Mouse (Mus musculus): ENCODE data around the gene Polr1a. TPM values are rescaled to one million over a fixed set of nuclear protein-coding genes. Genes with fewer than 3 reads are reported as not detected.

Polr1a gene
- polyA plus RNA-seq, 1 experiment from 2014 or later: 35.0 TPM

GRCm38 (mm10) chr6:72007411-72008212 is 98.8 kb downstream of the Polr1a start:
- H3K4me2 ChIP-seq: no peak overlapping the region
- 79% methylated on average over 3 of the region's 3 CpGs for WGBS

GRCm38 (mm10) chr6:72008213-72008655 is 99.4 kb downstream of the Polr1a start:
- H3K27ac ChIP-seq: no peak overlapping the region
- H3K36me3 ChIP-seq: no peaks in the 10 kb centered on the region
- H3K9ac ChIP-seq: no peak overlapping the region
- no peak overlapping the region for H3K4me3 ChIP-seq
- 90% methylated on average over 4 of the region's 4 CpGs for WGBS
- no peaks in the 10 kb centered on the region for H3K27me3 ChIP-seq
- H3K4me2 ChIP-seq: no peak overlapping the region
- H3K9me3 ChIP-seq: no peaks in the 10 kb centered on the region
- no peaks in the 10 kb centered on the region for H3K4me1 ChIP-seq
- no peak for ATAC-seq (ENCODE audit: insufficient number of reproducible peaks, insufficient read depth, low FRiP score, low TSS enrichment, low read depth)

More at GRCm38 (mm10) chr6:72007411-72008212, 98.8 kb downstream of the Polr1a start:
- Histone ChIP-seq H3K9me3 (no peaks in the 10 kb centered on the region), H3K27ac (no peak overlapping the region), H3K36me3 (no peaks in the 10 kb centered on the region), H3K9ac (no peak overlapping the region), H3K4me3 (no peak overlapping the region), H3K27me3 (no peaks in the 10 kb centered on the region), H3K4me1 (no peaks in the 10 kb centered on the region)
- ATAC-seq (ENCODE audit: insufficient number of reproducible peaks, insufficient read depth, low FRiP score, low TSS enrichment, low read depth): no peak

GRCm38 (mm10) chr6:72009454-72009853 is 100.6 kb downstream of the Polr1a start:
- no peak overlapping the region for H3K4me3 ChIP-seq
- no peaks in the 10 kb centered on the region for H3K4me1 ChIP-seq
- no peaks in the 10 kb centered on the region for H3K9me3 ChIP-seq
- WGBS: 79% methylated on average over 1 of the region's 1 CpGs
- no peak overlapping the region for H3K9ac ChIP-seq
- no peaks in the 10 kb centered on the region for H3K27me3 ChIP-seq
- no peak overlapping the region for H3K27ac ChIP-seq
- no peaks in the 10 kb centered on the region for H3K36me3 ChIP-seq
- no peak overlapping the region for H3K4me2 ChIP-seq
- ATAC-seq (ENCODE audit: insufficient number of reproducible peaks, insufficient read depth, low FRiP score, low TSS enrichment, low read depth): no peak

- Histone ChIP-seq H3K4me2 (no peak overlapping the region), H3K4me3 (no peak overlapping the region), H3K36me3 (no peaks in the 10 kb centered on the region), H3K27me3 (no peaks in the 10 kb centered on the region), H3K9me3 (no peaks in the 10 kb centered on the region), H3K27ac (no peak overlapping the region), H3K4me1 (no peaks in the 10 kb centered on the region), H3K9ac (no peak overlapping the region)
- WGBS: 58% methylated on average over 4 of the region's 4 CpGs
- no peak for ATAC-seq (ENCODE audit: insufficient number of reproducible peaks, insufficient read depth, low FRiP score, low TSS enrichment, low read depth)
Measured at GRCm38 (mm10) chr6:72014033-72014432, 105.2 kb downstream of the Polr1a start.

- ATAC-seq (ENCODE audit: insufficient number of reproducible peaks, insufficient read depth, low FRiP score, low TSS enrichment, low read depth): no peak
- H3K4me3 ChIP-seq: no peak overlapping the region
- no peaks in the 10 kb centered on the region for H3K36me3 ChIP-seq
- no peak overlapping the region for H3K9ac ChIP-seq
- no peaks in the 10 kb centered on the region for H3K4me1 ChIP-seq
- no peak overlapping the region for H3K27ac ChIP-seq
- no peak overlapping the region for H3K4me2 ChIP-seq
- H3K9me3 ChIP-seq: no peaks in the 10 kb centered on the region
- WGBS: 79% methylated on average over 6 of the region's 6 CpGs
- no peaks in the 10 kb centered on the region for H3K27me3 ChIP-seq
Measured at GRCm38 (mm10) chr6:72018052-72018451, 109.2 kb downstream of the Polr1a start.

GRCm38 (mm10) chr6:72025497-72025896 is 116.6 kb downstream of the Polr1a start:
- Histone ChIP-seq H3K9me3 (no peaks in the 10 kb centered on the region), H3K4me1 (no peaks in the 10 kb centered on the region), H3K4me3 (no peak overlapping the region), H3K27ac (no peak overlapping the region), H3K36me3 (no peaks in the 10 kb centered on the region), H3K9ac (no peak overlapping the region), H3K27me3 (no peaks in the 10 kb centered on the region), H3K4me2 (no peak overlapping the region)
- no peak for ATAC-seq (ENCODE audit: insufficient number of reproducible peaks, insufficient read depth, low FRiP score, low TSS enrichment, low read depth)

GRCm38 (mm10) chr6:72028079-72028478 is 119.2 kb downstream of the Polr1a start:
- Histone ChIP-seq H3K36me3 (no peaks in the 10 kb centered on the region), H3K4me3 (no peak overlapping the region), H3K9me3 (no peaks in the 10 kb centered on the region), H3K27me3 (no peaks in the 10 kb centered on the region), H3K9ac (no peak overlapping the region), H3K4me2 (no peak overlapping the region), H3K4me1 (no peaks in the 10 kb centered on the region), H3K27ac (no peak overlapping the region)
- WGBS: 94% methylated on average over 1 of the region's 1 CpGs
- no peak for ATAC-seq (ENCODE audit: insufficient number of reproducible peaks, insufficient read depth, low FRiP score, low TSS enrichment, low read depth)

- no peaks in the 10 kb centered on the region for H3K9me3 ChIP-seq
- no peak overlapping the region for H3K4me2 ChIP-seq
- no peaks in the 10 kb centered on the region for H3K4me1 ChIP-seq
- ATAC-seq (ENCODE audit: insufficient number of reproducible peaks, insufficient read depth, low FRiP score, low TSS enrichment, low read depth): no peak
- H3K4me3 ChIP-seq: no peak overlapping the region
- no peak overlapping the region for H3K27ac ChIP-seq
- 78% methylated on average over 6 of the region's 6 CpGs for WGBS
- H3K27me3 ChIP-seq: no peaks in the 10 kb centered on the region
- H3K36me3 ChIP-seq: no peaks in the 10 kb centered on the region
- no peak overlapping the region for H3K9ac ChIP-seq
Measured at GRCm38 (mm10) chr6:72029674-72030073, 120.8 kb downstream of the Polr1a start.

Other genes starting within 250 kb of the Polr1a start
- 9.7 and 10.0 TPM in 2 replicates for gene Reep1, start 201.5 kb upstream of the Polr1a start, polyA plus RNA-seq (2015; fragmentation: Nextera tagmentation; extraction: Ambion mirVana)
- 59.3 and 60.8 TPM in 2 replicates for gene Mrpl35, start 82.1 kb upstream of the Polr1a start, polyA plus RNA-seq (2015; fragmentation: Nextera tagmentation; extraction: Ambion mirVana)
- 152 and 170 TPM in 2 replicates for gene Immt, start 77.7 kb upstream of the Polr1a start, polyA plus RNA-seq (2015; fragmentation: Nextera tagmentation; extraction: Ambion mirVana)
- gene Ptcd3, start 303 bp upstream of the Polr1a start, polyA plus RNA-seq (2015; fragmentation: Nextera tagmentation; extraction: Ambion mirVana): 100 and 102 TPM in 2 replicates
- gene St3gal5, start 188.5 kb downstream of the Polr1a start, polyA plus RNA-seq (2015; fragmentation: Nextera tagmentation; extraction: Ambion mirVana): 18.5 and 22.8 TPM in 2 replicates